Mouse (Mus musculus) liver, embryonic 15.5 days (tissue): Measurements from ENCODE around the gene Proser2. TPM values are rescaled to one million over a fixed set of nuclear protein-coding genes. Genes with fewer than 3 reads are reported as not detected.
"Not testable (repeated sequence)": the region's sequence is repeated elsewhere in the genome, so short reads cannot be mapped to it uniquely, and the experiment has no call there.

Source experiments
- ATAC-seq: fragments of 200-750 bp; cut with Nextera tagmentation; 2 replicates; pipeline ENCODE4 v1.8.0; 2017; ENCODE audit warnings: moderate number of reproducible peaks, mild to moderate bottlenecking, moderate library complexity; ENCODE audit not compliant: insufficient read depth
- H3K27ac ChIP-seq: fragments of 300-500 bp; sonication (generic); replicated peaks from 2 replicates; pipeline ENCODE4 v1.5.1; 2015; ENCODE audit warnings: mild to moderate bottlenecking, inconsistent platforms
- H3K27me3 ChIP-seq: fragments of 300-500 bp; sonication (generic); 2 replicates; pipeline ENCODE4 v1.6.1; 2015; ENCODE audit warnings: mild to moderate bottlenecking, inconsistent platforms
- H3K36me3 ChIP-seq: fragments of 300-500 bp; sonication (generic); replicated peaks from 2 replicates; pipeline ENCODE4 v1.6.1; 2015; ENCODE audit warnings: moderate library complexity, mild to moderate bottlenecking, inconsistent platforms
- H3K4me1 ChIP-seq: fragments of 300-500 bp; sonication (generic); replicated peaks from 2 replicates; pipeline ENCODE4 v1.6.1; 2015; ENCODE audit warnings: inconsistent platforms
- H3K4me2 ChIP-seq: fragments of 300-500 bp; sonication (generic); 2 replicates; pipeline ENCODE4 v1.6.1; 2015; ENCODE audit warnings: moderate library complexity, mild to moderate bottlenecking, inconsistent platforms
- H3K4me3 ChIP-seq: fragments of 300-500 bp; sonication (generic); replicated peaks from 2 replicates; pipeline ENCODE4 v1.5.1; 2015; ENCODE audit warnings: mild to moderate bottlenecking, inconsistent platforms
- H3K9ac ChIP-seq: fragments of 300-500 bp; sonication (generic); 2 replicates; pipeline ENCODE4 v1.6.1; 2015; ENCODE audit warnings: moderate library complexity, mild to moderate bottlenecking, inconsistent platforms
- H3K9me3 ChIP-seq: fragments of 300-500 bp; sonication (generic); replicated peaks from 2 replicates; pipeline ENCODE4 v1.6.1; 2016; ENCODE audit warnings: inconsistent platforms
- WGBS: fragments of 180-500 bp; shearing (Covaris S2); methylation state at CpG from one replicate; pipeline ENCODE4 v1.1.7; 2015; ENCODE audit warnings: mixed read lengths; ENCODE audit not compliant: insufficient replicate concordance; 5-methylcytosine and 5-hydroxymethylcytosine counted together
- polyA plus RNA-seq: library from polyadenylated mRNA; unstranded; fragments of >200 nt; fragmentation: Nextera tagmentation; extraction: Ambion mirVana; gene quantifications from 2 replicates; pipeline ENCODE4 v1.2.1, GENCODE M21; 2015

Gene Proser2
- polyA plus RNA-seq, 1 experiment from 2014 or later = 6.4 TPM

DNA sequence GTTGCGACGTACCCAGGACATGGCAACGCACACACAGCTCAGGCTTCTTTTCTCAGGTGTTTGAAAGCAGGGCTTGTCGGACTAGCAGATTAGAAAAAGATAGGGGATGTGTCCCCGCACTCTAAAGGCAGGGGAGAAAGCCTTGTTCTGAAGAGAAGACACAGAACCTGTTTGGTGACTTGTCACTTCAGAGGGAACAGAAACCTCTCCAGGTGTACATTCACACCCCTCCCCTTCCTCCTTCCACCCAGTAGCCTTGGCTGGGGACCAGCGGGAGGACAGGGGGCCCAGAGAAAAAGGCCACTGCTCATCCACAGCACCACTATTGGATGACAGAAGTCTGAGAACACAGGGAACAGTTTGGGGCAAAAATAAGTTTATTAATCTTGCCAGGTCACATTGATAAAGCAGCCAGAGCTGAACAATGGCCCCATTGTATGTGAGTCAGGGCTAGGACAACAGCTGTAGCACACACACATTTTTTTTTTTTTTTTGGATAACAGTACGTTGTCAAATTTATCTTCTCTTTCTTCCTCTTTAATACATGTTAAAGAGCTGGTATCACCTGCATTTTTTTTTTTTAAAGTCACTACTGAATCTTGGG, 32.8 kb downstream of the Proser2 start:
- H3K27ac ChIP-seq = no peak overlapping the region

DNA sequence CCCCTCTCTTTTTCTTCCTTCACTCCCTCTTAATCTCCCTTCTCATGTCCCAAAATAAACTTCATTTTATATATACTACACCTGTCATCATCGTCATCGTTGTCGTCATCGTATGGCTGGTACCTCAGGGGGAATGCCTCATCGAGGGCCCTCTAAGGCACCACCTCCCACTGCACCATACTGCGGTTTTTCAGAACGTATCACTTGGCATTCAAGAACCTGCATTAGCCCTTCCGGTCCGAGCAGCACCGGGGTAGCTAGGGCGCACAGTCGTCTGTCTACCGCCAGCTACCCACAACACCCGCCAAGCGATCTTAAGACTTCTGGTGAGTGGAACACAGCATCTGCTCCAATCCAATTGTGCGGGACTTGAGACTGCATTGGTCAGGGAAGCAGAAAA, 40.1 kb downstream of the Proser2 start:
- not testable (repeated sequence) for H3K9me3 ChIP-seq, H3K4me3 ChIP-seq, H3K27me3 ChIP-seq, H3K4me2 ChIP-seq, H3K9ac ChIP-seq, H3K27ac ChIP-seq, H3K36me3 ChIP-seq, H3K4me1 ChIP-seq, ATAC-seq
- WGBS = 70% methylated on average over 16 of the region's 16 CpGs

More for the DNA sequence above, 32.8 kb downstream of the Proser2 start:
- Histone ChIP-seq H3K4me3 (no peak overlapping the region), H3K4me2 (no peak overlapping the region), H3K9me3 (no peaks in the 10 kb centered on the region), H3K9ac (no peak overlapping the region), H3K27me3 (peaks cover 49% of the 10 kb centered on the region), H3K36me3 (no peaks in the 10 kb centered on the region), H3K4me1 (peaks cover 4% of the 10 kb centered on the region; the same call in 1 of the 2 replicates)
- ATAC-seq = no peak
- WGBS = 53% methylated on average over 7 of the region's 7 CpGs

DNA sequence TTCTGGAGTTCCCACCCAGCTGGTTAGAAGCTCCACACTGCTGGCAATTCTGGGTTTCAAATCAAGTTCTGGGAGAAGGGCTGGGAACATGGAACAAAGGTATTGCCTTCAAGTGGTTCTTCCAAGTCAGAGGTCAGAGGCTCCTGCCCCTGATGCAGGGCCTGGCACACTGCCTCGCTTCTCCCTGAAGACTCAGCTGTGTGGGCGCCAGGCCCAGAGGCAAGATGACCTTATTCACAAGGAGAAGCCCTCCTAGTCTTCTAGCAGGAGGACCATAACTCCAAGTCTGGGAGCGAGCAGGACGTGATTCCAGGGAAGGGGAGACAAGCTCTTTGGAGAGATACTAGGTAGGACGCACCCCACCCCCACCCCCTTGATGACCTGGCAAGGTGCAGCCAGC, 42.9 kb downstream of the Proser2 start:
- no peak overlapping the region for H3K4me2 ChIP-seq
- H3K4me1 ChIP-seq = no peaks in the 10 kb centered on the region
- 64% methylated on average over 5 of the region's 5 CpGs for WGBS
- no peak overlapping the region for H3K4me3 ChIP-seq
- H3K36me3 ChIP-seq = no peaks in the 10 kb centered on the region
- H3K27ac ChIP-seq = no peak overlapping the region
- H3K9me3 ChIP-seq = no peaks in the 10 kb centered on the region
- no peaks in the 10 kb centered on the region for H3K27me3 ChIP-seq
- H3K9ac ChIP-seq = no peak overlapping the region
- ATAC-seq = no peak

DNA sequence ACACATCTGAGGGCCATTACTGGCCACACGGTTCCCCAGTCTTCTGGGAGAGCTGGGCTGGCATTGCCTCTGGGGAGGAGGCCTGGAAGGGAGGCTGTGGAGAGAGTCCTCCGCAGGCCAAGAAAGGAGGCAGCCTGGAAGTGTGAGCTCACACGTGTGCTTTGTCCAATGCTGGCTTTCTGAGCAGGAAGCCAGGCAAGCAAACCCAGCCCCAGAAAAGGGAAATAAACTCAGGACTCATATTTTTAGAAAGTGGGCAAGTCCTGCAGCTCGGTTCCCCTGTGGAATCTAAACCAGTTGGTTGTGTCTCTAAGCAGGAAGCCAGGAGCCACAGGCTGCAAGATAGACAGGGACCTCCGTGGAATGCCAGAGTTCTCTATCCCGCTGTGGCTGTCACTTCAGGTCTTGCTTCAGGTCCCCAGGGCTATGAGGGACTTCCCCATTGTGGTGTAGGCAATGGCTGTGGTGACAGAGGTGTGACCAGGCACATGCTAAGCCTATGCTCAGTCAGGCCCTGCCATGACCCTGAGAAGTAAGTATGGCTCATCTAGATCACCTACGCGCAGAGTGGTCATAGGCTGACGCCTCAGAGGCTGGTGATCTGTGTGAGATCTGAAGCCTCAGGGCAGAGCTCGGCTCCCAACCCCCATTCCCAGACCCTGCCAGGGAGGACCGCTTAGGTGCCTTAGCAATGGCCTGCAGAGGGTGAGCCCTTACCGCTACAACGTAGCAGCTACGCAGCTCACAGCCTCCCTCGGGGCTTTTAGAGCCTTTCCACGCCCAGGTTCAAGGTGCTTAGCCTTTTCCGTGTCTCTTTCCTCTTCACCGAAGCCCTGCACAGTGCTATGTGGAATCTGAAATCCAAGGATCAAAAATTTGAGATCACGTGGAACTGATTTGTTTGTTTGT, 44.1 kb downstream of the Proser2 start:
- no peaks in the 10 kb centered on the region for H3K27me3 ChIP-seq
- no peak overlapping the region for H3K4me3 ChIP-seq
- ATAC-seq = no peak
- H3K4me2 ChIP-seq = no peak overlapping the region
- WGBS = 57% methylated on average over 19 of the region's 19 CpGs
- no peak overlapping the region for H3K9ac ChIP-seq
- H3K4me1 ChIP-seq = no peaks in the 10 kb centered on the region
- H3K9me3 ChIP-seq = no peaks in the 10 kb centered on the region
- H3K36me3 ChIP-seq = no peaks in the 10 kb centered on the region
- no peak overlapping the region for H3K27ac ChIP-seq

DNA sequence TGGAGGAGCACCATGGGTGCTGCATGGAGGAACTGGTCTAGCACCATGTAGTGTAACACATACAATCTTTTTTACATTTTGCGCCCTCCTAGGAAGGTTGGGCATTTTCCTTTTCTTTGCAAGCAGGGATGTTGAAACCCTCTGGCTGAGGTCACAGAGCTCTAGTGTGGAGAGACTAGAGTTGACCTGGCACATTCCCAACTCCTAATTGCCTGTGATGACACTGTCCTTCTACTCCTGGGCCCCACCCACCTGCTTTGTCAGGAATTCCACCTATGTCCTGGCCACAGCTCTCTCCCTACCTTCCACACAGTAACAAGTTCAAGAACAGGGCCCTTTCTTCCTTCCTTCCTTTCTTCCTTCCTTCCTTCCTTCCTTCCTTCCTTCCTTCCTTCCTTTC, 46.3 kb downstream of the Proser2 start:
- Histone ChIP-seq H3K4me1 (no peaks in the 10 kb centered on the region), H3K27ac (no peak overlapping the region), H3K4me3 (no peak overlapping the region), H3K36me3 (no peaks in the 10 kb centered on the region), H3K9me3 (no peaks in the 10 kb centered on the region), H3K4me2 (no peak overlapping the region), H3K9ac (no peak overlapping the region), H3K27me3 (no peaks in the 10 kb centered on the region)
- no peak; the same call in 1 of the 2 replicates for ATAC-seq
- WGBS = 74% methylated on average over 1 of the region's 1 CpGs

DNA sequence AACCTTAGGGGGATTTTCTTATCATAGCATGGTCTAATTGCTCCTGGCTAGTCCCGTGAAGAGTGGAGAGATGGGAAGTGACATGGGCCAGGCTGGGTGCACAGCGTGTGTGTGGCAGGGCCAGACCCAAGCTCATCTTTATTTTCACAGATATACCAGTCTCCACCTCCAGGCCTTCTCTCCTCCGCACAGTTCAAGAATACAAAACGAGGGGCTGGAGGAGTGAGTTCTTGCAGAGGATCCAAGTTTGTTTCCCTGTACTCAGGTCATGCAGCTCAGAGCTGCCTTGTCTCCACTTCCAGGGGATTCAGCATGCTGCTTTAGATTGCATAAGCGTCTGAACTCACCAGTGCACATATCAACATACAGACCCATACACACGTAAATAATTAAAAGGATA, 47.4 kb downstream of the Proser2 start:
- no peaks in the 10 kb centered on the region for H3K36me3 ChIP-seq
- no peak overlapping the region for H3K4me2 ChIP-seq

DNA sequence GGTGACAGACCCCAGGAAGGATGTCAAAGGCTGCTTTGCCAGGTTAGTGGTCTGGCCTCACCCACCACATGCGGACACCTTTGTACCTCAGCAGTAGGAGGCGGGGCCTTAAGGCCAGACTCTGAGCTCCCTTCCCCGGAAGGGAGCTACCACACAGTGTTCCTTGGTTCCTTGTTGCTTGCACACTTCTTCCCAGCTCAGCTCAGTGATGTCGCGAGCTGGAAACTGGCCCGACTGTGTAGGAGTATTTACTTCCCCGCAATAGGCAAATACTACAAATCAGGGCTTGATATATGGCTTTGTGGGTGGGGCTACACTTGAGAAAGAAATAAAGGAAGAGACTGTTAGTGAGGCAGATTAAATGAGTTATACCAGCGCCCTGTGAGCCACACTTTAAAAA, 48.9 kb downstream of the Proser2 start:
- no peaks in the 10 kb centered on the region for H3K27me3 ChIP-seq
- no peaks in the 10 kb centered on the region for H3K4me1 ChIP-seq
- no peak overlapping the region for H3K9ac ChIP-seq
- H3K27ac ChIP-seq = no peak overlapping the region
- no peak overlapping the region for H3K4me2 ChIP-seq
- no peaks in the 10 kb centered on the region for H3K36me3 ChIP-seq
- ATAC-seq = no peak
- H3K9me3 ChIP-seq = no peaks in the 10 kb centered on the region
- WGBS = 34% methylated on average over 8 of the region's 8 CpGs
- no peak overlapping the region for H3K4me3 ChIP-seq

More for the DNA sequence above, 47.4 kb downstream of the Proser2 start:
- Histone ChIP-seq H3K4me3 (no peak overlapping the region), H3K27ac (no peak overlapping the region), H3K4me1 (no peaks in the 10 kb centered on the region), H3K9ac (no peak overlapping the region), H3K27me3 (no peaks in the 10 kb centered on the region), H3K9me3 (no peaks in the 10 kb centered on the region)
- 57% methylated on average over 6 of the region's 6 CpGs for WGBS
- no peak for ATAC-seq

DNA sequence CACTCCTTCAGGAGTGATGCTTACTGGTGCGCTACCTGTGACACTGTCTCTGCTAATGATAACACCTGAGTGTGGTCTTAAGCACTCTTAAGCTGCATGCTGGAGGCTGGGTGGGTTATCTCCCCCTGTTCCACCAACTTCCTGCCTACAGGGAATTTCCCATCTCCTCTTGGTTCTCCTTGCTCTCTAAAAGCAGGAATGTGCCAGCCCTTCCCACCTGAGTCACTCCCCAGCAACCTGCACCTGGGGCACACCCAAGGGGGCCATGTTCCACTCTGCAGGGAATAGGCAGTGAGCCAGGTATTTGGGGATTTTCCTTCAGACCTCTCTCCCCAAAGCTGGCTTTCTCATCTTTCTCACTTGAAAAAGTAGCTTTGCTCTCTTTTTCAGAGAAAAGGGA, 50.0 kb downstream of the Proser2 start:
- Histone ChIP-seq H3K27me3 (no peaks in the 10 kb centered on the region), H3K9ac (no peak overlapping the region), H3K9me3 (no peaks in the 10 kb centered on the region), H3K4me1 (no peaks in the 10 kb centered on the region), H3K4me3 (no peak overlapping the region), H3K4me2 (no peak overlapping the region), H3K27ac (no peak overlapping the region), H3K36me3 (no peaks in the 10 kb centered on the region)
- no peak for ATAC-seq
- whole genome bisulfite sequencing = 51% methylated on average over 1 of the region's 1 CpGs

DNA sequence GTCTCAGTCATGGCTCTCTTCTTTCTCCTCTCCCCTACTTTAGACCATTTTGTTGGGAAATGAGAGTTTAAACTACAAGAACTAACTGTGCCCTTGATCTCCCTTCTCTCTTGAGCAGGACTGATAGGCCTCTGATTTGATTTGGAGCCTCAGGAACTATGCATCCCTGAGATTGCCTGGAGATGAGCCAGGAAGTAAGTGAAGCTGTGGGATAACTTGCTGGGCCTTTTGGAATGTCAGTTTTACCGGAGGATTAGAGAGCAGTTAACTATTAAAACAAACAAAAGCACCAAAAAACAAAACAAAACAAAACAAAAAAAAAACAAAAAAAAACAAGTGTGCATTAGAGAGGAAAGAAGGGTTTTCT, 54.5 kb downstream of the Proser2 start:
- 46% methylated on average over 1 of the region's 1 CpGs for WGBS
- H3K4me3 ChIP-seq = no peak overlapping the region
- H3K36me3 ChIP-seq = no peaks in the 10 kb centered on the region
- 0 out of 2 replicates have a peak, but pooled peaks cover 4% of the 10 kb centered on the region for H3K27me3 ChIP-seq
- peaks cover 26% of the 10 kb centered on the region for H3K4me1 ChIP-seq
- no peak overlapping the region for H3K27ac ChIP-seq
- no peak for ATAC-seq
- H3K9ac ChIP-seq = no peak overlapping the region
- H3K9me3 ChIP-seq = no peaks in the 10 kb centered on the region
- H3K4me2 ChIP-seq = no peak overlapping the region

DNA sequence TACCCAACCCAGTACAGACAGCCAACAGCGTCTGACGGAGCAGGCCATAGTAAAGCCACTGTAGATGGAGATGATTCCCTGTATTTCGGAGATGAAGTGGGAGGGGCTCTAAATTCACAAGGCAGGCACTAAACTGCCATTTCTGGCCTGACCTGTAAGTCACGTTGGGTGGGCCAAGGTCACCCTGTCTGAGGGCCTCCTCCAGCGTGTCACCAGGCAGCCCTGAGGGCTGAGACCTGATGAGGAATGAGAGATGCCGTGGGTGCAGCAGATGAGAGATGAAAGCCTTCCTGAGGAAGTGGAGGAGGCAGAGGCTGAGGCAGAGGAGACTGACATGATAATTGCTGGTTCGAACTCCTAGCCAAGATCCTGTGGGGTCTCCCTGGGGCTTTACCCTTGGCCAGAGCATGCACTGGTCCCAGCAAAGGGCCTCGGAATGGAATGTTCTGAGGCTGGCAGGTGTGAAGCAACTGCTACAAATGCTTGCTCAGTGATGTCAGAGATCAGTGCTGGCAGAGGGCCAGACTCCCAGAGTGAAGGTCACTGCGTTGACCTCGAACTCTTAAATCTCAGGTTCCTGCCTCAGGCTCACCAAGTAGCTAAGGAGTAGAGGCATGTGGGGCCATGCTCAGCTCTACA, 55.0 kb downstream of the Proser2 start:
- no peaks in the 10 kb centered on the region for H3K9me3 ChIP-seq
- no peak overlapping the region for H3K9ac ChIP-seq
- no peak; the same call in 1 of the 2 replicates for ATAC-seq
- no peaks in the 10 kb centered on the region for H3K36me3 ChIP-seq
- H3K27me3 ChIP-seq = 0 out of 2 replicates have a peak, but pooled peaks cover 4% of the 10 kb centered on the region
- H3K4me2 ChIP-seq = no peak overlapping the region
- no peak overlapping the region for H3K27ac ChIP-seq
- peaks cover 26% of the 10 kb centered on the region for H3K4me1 ChIP-seq
- 56% methylated on average over 10 of the region's 10 CpGs for WGBS
- no peak overlapping the region for H3K4me3 ChIP-seq

DNA sequence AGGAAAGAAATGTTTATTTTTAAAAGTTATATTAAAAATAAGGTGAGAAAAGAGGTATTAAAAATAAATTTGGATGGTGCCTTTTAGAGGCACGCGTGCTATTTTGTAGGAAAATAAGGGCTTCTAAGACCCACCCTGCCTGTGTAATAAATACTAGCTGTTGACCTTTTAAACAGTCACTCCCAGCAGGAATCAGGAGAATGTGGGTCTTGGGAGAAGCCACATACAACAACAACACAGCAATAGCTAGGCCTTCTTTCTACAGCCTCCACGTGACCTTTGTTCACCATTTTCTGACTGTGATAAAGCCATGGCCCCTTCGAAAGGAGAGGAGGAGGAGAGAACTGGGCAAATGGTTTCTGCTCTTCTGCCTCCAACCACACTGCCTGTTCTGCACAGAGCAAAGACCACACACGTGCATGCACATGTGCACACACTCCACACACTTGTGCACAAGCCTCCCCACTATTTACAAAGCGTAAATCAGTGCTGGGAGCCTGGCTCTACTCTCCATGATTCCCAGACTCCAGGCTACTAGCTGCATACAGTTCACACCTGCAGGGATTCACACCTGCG, 57.2 kb downstream of the Proser2 start:
- H3K27ac ChIP-seq = no peak overlapping the region
- no peak for ATAC-seq
- no peak overlapping the region for H3K9ac ChIP-seq
- no peak overlapping the region for H3K4me3 ChIP-seq
- H3K4me1 ChIP-seq = peaks cover 26% of the 10 kb centered on the region
- WGBS = 65% methylated on average over 7 of the region's 7 CpGs
- no peaks in the 10 kb centered on the region for H3K9me3 ChIP-seq
- H3K4me2 ChIP-seq = no peak overlapping the region
- no peaks in the 10 kb centered on the region for H3K36me3 ChIP-seq
- 0 out of 2 replicates have a peak, but pooled peaks cover 4% of the 10 kb centered on the region for H3K27me3 ChIP-seq
